Mouse (Mus musculus) fibroblast of lung, adult 2 months (primary cell): ENCODE measurements around the gene Kcnh1.

Experiments
- DNase-seq: peaks from one replicate; pipeline ENCODE4 v3.0.0-alpha.2; 2011; ENCODE audit warnings: low read depth

Kcnh1 gene

DNA sequence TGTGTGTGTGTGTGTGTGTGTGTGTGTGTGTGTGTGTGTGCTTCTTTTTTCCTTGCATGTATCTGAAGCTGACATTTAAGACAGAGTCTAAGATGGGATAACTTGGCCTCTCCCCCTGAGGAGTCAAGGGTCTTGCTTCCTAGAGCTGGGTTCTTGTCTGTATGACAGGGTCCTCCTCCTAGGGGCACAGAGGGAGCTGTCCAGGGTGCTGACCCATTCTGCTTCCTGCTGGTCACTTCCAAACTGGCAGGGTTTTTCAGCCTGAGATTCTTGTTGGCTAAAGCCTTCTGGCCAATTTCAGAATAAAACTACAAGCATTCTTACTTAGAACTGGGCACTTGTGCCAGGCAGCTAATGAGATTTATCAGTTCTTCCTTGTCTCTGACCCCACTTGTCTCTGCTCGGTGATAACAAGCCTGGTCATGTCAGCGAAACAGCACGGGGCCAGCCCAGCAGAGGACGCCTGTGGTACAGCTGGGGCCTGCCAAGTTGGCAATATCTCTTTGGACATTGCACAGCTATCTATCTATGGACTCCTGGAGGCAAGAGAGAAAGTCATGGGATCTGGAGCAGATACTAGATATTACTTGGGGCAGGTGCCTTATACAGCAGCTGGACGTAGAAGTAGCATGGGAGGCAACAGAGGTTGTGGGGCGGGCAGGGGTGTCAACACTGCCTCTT, 267.1 kb downstream of the Kcnh1 start:
- no peak for DNase-seq

DNA sequence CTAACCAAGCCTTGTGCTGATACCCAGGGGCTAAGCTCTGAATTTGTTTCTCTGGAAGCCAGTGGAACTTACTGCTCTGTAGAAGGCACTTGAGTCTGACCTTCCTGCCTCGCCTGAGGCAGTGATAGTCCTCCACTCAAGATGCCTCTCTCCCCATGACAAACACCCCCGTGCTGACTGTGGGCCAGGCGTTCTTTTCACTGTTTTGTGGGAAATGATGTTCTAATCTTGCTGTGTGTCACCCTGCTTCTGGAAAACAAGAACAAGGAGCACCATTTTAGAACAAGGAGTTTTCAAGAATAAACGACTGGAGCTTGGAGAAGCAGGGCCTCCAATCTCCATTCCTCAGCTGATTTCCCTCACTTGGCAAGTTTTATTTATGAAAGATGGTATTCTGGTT, 273.2 kb downstream of the Kcnh1 start:
- DNase-seq: no peak

DNA sequence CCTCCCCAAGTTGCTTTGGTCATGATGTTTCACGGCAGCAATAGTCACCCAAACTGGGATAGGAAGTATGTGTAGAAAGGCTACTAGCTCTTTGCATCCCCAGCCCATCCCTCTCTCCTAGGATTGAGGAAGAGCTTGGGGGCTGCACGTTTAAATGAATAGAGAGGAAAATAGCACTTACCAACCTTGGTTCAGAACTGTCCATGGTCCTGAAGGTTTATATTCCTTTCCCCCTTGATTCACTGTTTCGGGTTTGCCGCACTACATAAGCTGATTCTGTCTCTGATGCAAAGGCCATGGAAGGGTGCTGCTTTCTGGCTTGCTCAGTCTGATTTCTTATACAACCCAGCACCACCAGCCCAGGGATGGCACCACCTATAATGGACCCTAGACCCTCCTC, 281.8 kb downstream of the Kcnh1 start:
- DNase-seq: no peak

DNA sequence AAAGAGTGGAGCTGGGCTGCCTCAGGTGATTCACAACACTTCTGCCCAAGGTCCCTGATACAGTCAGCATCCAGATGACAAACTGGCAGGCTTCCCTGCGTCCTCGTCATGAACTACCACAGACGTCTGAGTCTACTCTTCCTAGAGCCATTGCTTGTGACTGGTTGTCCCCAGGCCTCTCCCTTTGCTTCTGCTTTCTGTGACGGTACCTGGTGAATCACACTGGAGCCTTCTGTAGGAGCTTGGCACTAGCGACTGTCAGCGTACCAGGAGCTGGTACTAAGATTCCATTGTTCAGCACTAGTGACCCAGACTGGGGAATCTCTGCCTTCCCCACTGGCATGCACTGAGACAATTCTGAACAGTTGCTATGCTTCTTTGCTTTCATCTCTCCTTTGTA, 282.6 kb downstream of the Kcnh1 start:
- DNase-seq: no peak

DNA sequence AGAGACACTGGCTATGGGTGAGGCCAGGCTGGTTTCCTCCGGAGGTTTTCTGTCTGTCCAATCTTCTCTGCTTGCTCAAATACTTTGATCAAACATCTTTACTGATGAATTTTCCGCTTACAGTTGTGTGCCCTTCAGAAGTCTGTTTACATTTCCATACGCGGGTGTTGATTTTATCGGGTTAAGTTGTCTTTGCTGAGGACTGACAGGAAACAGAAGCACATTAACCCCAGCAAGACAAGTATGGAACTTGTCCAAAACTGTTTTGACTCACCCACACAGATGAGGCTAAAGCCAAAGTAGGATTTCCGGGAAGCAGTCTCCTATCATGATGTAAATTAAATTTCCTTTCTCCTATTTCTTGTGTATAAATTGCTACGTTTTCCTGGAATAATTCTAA, 286.1 kb downstream of the Kcnh1 start:
- DNase-seq: no peak

DNA sequence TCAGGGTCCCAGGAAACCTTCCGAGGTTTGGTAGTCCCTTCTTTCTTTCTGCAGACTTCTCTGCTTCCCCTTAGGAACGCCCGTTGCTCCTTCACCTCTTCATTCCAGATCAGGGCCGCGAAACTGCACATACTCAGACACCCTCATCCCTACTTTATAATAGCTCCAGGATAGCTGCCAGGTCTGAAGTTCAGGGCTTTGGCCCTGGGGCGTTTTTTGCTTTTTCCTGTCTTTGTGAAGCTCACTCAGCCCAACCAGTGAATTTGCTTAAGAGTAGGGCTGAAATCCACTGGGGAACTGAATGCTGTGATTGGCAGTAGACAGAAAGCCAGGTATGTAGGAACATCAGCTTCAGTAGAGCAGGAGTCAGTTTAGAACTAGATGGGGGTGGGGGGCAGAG, 287.0 kb downstream of the Kcnh1 start:
- no peak for DNase-seq

DNA sequence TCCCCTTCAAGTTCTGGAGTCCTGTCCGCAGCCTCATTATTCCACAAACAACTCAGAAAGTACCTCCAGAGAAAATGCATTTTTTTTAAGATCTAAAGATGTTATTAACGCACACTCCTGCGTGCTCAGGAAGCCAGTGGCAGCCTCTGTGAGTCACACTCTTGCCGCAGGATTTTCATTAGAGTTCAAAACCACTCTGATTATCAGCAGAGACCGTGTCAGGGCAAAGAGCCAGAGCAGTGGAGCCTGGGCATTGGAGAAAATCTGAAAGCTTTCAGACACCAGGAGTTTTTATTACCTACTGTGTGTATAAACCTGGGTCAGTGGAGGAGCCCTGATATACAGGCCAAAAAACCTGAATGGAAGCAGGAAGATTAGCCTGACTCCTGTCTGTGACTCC, 287.6 kb downstream of the Kcnh1 start:
- DNase-seq: no peak

DNA sequence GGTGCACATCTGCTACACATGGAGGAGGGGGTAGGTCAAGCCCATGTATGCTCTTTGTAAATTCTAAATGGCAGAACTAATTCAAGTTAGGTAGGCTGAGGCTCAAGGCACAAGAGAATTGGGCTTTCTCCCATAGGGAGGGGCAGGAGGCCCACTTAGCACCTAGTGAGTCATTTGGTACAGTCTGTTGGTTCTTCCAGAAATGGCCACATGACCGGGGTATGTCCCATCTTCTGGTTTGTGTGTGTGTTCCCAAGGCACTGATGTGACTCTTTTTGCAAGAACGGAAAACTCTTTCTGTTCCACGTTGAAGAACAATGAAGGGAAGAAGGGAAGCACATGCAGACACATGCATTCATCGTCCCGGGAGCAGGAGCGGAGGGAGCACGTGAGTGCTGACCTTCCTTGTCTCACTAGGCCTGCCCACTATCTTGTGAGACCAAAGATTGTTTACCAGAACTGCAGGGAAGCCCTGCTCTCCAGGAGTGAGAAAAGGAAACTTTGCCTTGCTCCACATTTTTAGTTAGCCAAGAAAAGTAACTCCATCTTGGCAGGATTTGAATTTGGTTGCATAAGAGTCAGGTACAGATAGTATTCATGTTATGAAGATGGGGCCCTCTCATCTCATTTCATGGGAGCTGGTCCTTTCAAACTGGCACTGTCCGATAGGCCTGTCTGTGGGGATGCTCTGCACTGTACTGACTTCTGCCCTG, 289.7 kb downstream of the Kcnh1 start:
- DNase-seq: no peak

DNA sequence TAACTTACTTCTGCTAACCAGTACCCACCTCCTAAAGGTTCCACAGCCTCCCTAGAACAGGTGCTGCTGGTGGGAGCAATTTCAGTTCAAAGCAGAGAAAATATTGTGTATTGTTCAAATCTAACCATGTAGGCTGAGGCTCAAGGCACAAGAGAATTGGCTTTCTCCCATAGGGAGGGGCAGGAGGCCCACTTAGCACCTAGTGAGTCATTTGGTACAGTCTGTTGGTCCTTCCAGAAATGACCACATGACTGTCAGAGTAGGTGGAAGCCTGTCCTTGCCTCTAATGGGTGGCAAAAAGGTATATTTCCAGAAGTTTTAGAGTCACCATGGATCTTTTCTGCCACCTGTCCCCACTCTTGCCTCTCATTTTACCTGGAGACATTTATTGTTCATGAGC, 290.9 kb downstream of the Kcnh1 start:
- no peak for DNase-seq

DNA sequence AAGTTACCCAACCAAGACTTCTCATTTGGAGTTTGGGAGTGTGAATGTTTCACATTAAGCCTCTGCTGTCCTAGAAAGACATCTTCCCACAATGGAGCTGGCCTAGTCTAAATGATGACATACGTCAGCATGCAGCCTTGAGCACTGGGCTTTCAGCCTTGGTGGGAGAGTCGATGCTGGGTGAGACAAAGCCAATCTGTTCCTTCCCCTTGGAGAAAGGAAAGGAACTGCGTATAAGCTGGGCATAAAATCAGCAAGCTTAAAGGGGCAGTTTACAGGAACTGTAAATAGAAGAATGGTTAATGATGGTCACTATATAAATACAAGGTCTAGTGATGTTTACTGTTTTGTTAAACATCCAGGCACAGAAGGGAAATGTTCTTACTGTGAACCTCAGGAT, 294.5 kb downstream of the Kcnh1 start:
- DNase-seq: no peak

DNA sequence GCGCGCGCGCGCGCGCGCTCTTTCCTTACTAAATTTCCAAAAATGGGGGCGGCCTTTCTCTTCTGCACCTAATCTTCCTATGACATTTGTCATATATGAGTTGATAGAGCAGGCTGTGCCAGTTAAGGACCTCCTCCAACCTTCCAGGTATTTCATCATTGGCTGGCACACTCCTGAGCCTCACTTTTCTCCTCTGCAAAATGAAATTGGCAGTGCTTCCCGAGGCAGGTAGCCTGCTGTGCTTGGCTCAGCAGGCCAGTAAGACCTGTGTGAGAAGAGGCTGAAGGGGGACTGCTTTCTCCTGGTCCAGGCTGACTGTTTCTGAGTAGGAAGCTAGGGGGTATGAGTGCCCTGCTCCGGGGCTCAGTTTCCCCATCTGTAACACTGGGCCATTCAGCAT, 297.0 kb downstream of the Kcnh1 start:
- DNase-seq: no peak

DNA sequence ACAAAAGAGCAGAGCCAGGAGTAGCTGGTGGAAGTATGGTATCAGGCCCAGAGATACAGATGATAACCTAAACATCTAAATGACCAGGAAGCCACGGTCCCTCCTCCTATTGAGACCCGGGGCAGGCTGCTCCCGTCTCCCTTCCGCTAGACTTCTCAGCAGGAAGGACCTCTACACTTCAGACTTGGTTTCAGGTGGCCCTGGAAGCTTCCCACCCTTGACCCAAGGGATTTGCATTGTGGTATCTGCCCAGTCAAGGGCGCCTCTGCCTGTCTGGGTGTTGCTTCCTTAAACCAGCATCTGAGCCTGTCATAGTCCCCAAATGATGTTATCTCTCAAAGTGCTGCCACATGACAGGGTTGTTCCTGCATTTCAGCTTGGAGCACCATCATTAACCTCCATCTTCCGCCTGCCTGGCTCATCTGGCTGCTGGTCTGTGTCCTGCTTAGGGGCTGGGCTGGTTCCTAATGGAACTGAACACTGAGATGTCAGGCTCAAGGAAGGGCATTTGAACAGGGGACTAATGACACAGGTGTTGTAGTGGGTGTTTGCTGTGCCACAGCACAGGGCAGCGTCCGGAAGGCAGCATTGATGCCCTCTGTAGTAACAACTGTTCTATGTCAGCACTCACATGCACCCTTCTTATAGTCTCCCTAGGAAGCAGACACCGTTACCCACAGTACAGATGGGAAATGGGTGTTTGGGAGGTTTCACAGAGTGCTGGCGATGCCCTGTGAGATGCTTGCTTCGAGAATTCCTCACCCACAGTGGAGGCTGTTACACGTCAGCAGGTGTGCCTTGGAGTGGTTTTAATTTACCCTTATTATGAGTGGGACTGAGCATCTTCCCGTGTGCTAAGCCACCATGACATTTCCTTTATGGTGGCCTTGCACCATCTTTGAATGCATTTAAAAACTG, 299.6 kb downstream of the Kcnh1 start:
- DNase-seq: no peak

DNA sequence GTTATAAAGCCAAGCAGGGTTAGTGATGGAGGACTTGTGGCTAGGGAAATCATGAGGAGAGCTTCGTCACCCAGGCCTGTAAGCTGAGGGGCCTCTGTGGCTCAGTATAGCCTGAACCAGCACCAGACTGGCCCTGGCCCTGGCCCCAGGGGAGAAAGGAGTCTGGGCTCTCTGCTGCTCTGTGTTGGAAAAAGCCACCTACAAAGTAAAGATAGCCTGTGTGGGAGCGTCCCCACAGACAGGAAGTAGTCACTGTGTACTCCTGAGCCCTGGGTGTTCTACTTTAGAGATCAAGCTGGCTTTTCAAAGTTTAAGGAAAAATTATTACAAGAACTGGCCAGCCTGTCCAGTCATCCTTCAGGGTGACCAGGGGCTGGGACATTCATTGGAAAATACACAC, 306.9 kb downstream of the Kcnh1 start:
- no peak for DNase-seq

DNA sequence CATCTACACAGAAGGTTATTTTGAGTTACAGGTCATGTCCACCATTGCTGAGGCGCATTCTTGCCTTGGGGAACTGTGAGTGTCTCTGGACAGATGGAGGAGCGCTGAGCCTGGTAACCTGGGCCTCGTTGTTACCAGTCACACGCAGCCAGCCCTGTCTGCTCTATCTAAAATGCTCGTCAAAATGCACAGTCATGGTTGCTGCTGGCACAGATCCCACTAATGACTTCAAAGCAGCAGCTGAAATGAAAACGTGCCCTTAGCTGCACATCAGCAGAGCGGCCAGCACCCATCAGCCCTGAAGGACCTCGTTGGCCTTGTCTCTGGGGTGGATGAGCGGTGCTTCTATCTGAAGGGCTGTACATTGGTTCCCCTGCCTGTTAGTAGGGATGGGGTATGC, 311.4 kb downstream of the Kcnh1 start:
- DNase-seq: no peak

DNA sequence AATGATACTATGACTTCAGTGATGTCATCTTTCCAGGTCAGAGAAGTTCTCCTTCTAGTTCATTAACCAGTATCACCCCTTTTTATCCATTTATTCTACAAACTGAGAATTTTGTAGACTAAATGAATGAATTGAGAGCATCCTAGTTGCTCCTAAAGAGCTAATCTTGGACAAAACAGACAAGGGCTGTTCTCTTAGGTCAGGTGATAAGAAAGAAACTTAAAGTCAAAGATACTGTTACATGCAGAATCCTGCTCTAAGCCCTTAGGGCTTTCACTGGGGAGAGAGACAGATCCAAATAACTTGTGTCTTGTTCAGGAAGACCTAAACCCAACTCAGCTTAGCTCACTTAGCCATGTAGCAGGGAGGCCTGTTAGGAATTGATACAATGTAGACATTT, 312.3 kb downstream of the Kcnh1 start:
- DNase-seq: no peak

DNA sequence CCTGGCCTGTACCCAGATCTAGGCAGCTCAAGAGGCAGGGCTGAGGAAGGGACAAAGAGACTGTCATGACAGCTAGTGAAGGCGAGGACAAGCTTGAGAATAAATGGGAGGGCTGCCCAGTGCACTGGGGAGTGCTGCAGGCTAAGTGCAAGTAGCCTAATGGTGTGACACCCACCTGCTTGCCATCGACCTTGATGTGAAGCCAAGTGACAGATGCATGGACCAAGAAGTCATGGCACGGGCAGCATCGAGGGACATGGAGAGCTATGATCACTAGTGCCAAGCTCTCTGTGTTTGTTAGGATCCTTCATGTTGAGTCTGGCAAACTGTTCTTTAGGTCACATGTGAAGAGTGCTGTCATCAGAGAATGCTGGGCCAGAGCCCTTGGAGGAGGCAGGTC, 313.1 kb downstream of the Kcnh1 start:
- no peak for DNase-seq

DNA sequence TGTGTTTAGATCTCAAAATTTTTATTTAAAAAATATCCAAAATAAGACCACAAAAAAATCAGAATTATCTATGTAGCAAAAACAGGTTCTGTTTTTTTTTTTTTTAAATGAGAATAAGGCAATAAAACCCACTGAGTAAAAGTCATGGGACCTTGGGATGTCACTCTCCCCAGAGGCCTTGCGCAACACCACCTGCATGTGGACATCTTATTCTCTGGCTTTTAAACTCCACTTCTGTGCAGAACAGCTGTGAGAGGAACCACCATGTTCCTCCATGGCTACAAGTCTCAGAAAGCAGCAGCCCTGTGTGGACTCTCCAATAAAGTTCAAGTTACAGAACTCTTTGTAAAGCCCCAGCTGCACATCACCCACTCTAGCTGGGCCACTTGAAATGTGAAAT, 322.2 kb downstream of the Kcnh1 start:
- no peak for DNase-seq

DNA sequence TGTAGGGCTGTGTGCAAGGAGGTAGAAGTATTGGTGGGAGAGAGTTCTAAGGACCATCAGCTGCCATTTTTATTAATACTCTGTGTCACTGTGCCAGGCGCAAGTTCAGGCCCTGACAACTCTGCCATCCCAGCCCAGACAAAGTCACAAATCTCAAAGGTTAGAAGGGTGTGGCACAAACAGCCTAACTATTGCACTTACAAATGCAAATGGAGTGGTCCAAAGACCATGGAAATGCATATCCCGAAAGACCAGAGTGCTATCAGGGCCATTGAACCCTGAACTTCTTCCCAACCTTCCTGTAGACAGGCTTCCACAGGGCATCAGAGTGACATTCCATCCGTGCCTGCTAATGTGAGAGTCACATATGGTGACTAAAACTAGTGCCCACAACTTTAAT, 324.8 kb downstream of the Kcnh1 start:
- DNase-seq: no peak

DNA sequence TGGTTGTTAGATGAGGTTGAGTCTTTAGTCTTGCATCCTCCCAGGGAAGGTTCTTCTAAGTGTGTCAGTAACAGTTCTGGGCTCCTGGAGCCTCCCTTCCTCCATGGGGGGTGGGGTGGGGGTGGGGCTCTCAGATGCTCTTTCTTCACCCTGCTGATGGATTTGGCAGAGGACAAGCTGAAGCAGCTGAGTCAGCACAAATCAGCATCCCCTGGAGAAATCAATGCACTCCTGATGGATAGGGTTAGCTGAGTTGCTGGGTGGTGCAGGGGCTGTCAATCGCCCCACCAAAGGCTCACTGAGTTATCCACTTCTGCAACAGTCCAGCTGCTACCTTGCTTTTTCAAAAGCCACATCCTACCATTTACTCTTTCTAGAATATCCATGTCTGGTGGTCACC, 329.1 kb downstream of the Kcnh1 start:
- DNase-seq: no peak

DNA sequence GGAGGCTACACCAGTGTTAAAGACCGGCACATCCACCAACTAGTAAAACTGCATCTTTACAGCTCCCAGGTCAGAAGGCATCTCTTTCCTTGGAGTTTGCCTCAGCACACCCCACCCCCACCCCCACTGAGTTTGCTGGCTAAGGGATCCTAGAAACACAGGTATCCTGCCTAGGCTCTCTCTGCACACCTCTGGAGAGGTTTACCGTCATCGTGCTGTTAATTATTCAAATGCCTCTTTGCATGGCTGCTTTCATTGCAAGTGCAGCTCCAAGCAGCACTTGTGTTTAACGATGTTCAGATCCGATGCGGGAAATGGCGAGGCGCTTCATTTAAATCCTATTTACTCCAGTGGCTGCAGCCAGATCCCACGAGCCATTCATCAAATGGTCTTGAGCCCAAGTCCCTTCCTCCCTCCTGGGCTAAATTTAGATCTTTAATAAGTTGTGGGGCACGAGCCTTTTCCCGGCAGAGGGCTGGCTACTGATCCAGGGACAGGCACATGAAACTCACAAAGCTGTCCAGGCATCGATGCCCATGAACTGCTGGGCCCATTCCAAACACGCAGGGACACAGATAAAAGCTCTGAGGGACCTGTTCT, 330.4 kb downstream of the Kcnh1 start:
- no peak for DNase-seq

DNA sequence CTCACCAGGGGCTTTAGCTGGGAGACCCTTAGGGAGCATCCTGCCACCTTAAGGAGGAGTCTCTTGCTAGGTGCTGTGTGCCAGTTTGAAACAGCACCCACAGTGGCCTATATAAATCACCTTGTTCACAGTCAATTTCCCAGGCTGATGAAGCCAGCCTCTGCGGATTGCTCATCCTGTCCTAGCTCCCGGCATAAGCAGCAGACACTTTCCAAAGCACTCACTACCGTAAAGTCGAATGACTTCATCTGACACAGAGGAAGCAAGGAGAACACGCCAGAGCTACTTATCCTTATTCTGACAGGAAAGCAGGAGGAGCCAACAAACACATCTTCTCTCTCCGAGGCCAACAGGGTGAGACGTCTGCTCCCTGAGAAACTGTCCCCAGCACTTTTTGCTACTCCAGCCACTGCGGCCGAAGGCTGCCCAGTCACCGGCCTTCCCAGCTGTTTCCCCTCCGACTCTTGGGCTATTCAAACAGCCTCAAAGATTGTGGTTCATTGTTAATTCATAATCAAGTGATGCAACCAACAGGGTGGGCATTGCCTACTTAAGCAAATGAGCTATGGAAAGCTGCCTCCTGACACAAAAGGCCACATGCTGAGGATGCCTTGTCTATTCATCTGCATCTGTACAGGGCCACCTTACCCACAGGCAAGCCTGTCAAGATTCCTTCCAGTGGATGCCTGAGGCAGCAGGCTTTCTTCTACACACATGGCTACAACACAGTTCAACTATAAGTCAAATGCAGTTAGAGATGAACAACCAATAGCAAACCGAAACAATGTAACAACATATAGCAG, 332.0 kb downstream of the Kcnh1 start:
- no peak for DNase-seq
